Mouse (Mus musculus): ENCODE data around the gene D630003M21Rik. TPM values are rescaled to one million over a fixed set of nuclear protein-coding genes. Genes with fewer than 3 reads are reported as not detected.

Gene D630003M21Rik
- total RNA-seq, 4 experiments from 2014 or later: 3.3 to 4.4 (median 4.1) TPM

GRCm38 (mm10) chr2:158168741-158169211 lies 60.2 kb downstream of the D630003M21Rik start:
- no peak for DNase-seq (ENCODE audit: low spot score in 2 of 2)

GRCm38 (mm10) chr2:158167496-158168205 lies 61.4 kb downstream of the D630003M21Rik start:
- DNase-seq (ENCODE audit: low spot score in 2 of 2): no peak

GRCm38 (mm10) chr2:158166628-158167027 lies 62.4 kb downstream of the D630003M21Rik start:
- no peak for DNase-seq (ENCODE audit: low spot score in 2 of 2)

GRCm38 (mm10) chr2:158165776-158166175 lies 63.2 kb downstream of the D630003M21Rik start:
- DNase-seq (ENCODE audit: low spot score in 2 of 2): no peak

- DNase-seq (ENCODE audit: low spot score in 2 of 2): no peak
Observed at GRCm38 (mm10) chr2:158163034-158163433, 66.0 kb downstream of the D630003M21Rik start.

GRCm38 (mm10) chr2:158161761-158162160 lies 67.3 kb downstream of the D630003M21Rik start:
- no peak for DNase-seq (ENCODE audit: low spot score in 2 of 2)

GRCm38 (mm10) chr2:158159376-158160235 lies 69.4 kb downstream of the D630003M21Rik start:
- no peak for DNase-seq (ENCODE audit: low spot score in 2 of 2)

GRCm38 (mm10) chr2:158157654-158158053 lies 71.4 kb downstream of the D630003M21Rik start:
- no peak for DNase-seq (ENCODE audit: low spot score in 2 of 2)

- no peak for DNase-seq (ENCODE audit: low spot score in 2 of 2)
Observed at GRCm38 (mm10) chr2:158156487-158156886, 72.5 kb downstream of the D630003M21Rik start.

GRCm38 (mm10) chr2:158155615-158156014 lies 73.4 kb downstream of the D630003M21Rik start:
- DNase-seq (ENCODE audit: low spot score in 2 of 2): no peak

- no peak for DNase-seq (ENCODE audit: low spot score in 2 of 2)
Observed at GRCm38 (mm10) chr2:158155101-158155500, 73.9 kb downstream of the D630003M21Rik start.

GRCm38 (mm10) chr2:158154641-158155040 lies 74.4 kb downstream of the D630003M21Rik start:
- DNase-seq (ENCODE audit: low spot score in 2 of 2): no peak

- DNase-seq (ENCODE audit: low spot score in 2 of 2): no peak
Observed at GRCm38 (mm10) chr2:158153728-158154343, 75.2 kb downstream of the D630003M21Rik start.

- DNase-seq (ENCODE audit: low spot score in 2 of 2): no peak
Observed at GRCm38 (mm10) chr2:158152685-158153309, 76.2 kb downstream of the D630003M21Rik start.

GRCm38 (mm10) chr2:158151077-158151476 lies 77.9 kb downstream of the D630003M21Rik start:
- DNase-seq (ENCODE audit: low spot score in 2 of 2): no peak

GRCm38 (mm10) chr2:158146971-158147370 lies 82.1 kb downstream of the D630003M21Rik start:
- no peak for DNase-seq (ENCODE audit: low spot score in 2 of 2)

- DNase-seq (ENCODE audit: low spot score in 2 of 2): peak; percentile 24 to 61
Observed at GRCm38 (mm10) chr2:158146223-158146622, 82.8 kb downstream of the D630003M21Rik start, which contains the start of gene Tgm2. Gene Tgm2 (minus strand): TSS chr2:158146436.

- no peak for DNase-seq (ENCODE audit: low spot score in 2 of 2)
Observed at GRCm38 (mm10) chr2:158145528-158146065, 83.4 kb downstream of the D630003M21Rik start.

- DNase-seq (ENCODE audit: low spot score in 2 of 2): no peak
Observed at GRCm38 (mm10) chr2:158144750-158145527, 84.1 kb downstream of the D630003M21Rik start.

- DNase-seq (ENCODE audit: low spot score in 2 of 2): no peak
Observed at GRCm38 (mm10) chr2:158144263-158144662, 84.8 kb downstream of the D630003M21Rik start.
